8 mouse cellular contexts compared by ENCODE assay signal in genomic region chr6:72356001-72356532, GRCm38 (mm10). TPM values are rescaled to one million over a fixed set of nuclear protein-coding genes. Genes with fewer than 3 reads are reported as not detected.
A peak's percentile ranks its signal among the peaks of the same experiment; 100 is the strongest.
DNase-seq lines count a peak whose midpoint lies in the region; ATAC-seq and TF ChIP-seq lines count a peak whose summit lies in the region.

No protein-coding gene starts in this region.

- H3K36me3 ChIP-seq in hindbrain, embryonic 13.5 days = peaks cover 39% of the 10 kb centered on the region
- peaks cover 3% of the 10 kb centered on the region; the same call in 1 of the 2 replicates for H3K36me3 ChIP-seq in midbrain, embryonic 11.5 days (ENCODE audit: control insufficient read depth, insufficient read depth, low read length)

- H3K4me1 ChIP-seq in cortical plate, adult 2 months (ENCODE audit: control insufficient read depth, insufficient read depth, low read length) = peaks cover 7% of the 10 kb centered on the region
- peaks cover 52% of the 10 kb centered on the region for H3K4me1 ChIP-seq in hindbrain, embryonic 13.5 days (replicated peaks)
- peaks cover 6% of the 10 kb centered on the region for H3K4me1 ChIP-seq in midbrain, embryonic 11.5 days (ENCODE audit: control insufficient read depth, insufficient read depth, low read length)

- peak; percentile 58 for DNase-seq in kidney, adult 11 months
- DNase-seq in kidney, postnatal 4 days = no peak
- no peak for DNase-seq in midbrain, embryonic 11.5 days (ENCODE audit: low spot score, missing footprints)
- DNase-seq in ovary, postnatal 14 days (ENCODE audit: low spot score) = no peak
- no peak for DNase-seq in natural killer cell, adult 2 months (ENCODE audit: low spot score in 2 of 2)
- DNase-seq in left cerebral cortex, adult 11 months (ENCODE audit: low spot score) = no peak

- H3K9ac ChIP-seq in hindbrain, embryonic 13.5 days = peak overlapping the region; percentile 84
- peak overlapping the region; percentile 68 for H3K9ac ChIP-seq in midbrain, embryonic 11.5 days (ENCODE audit: low read length)

- H3K4me3 ChIP-seq in cortical plate, adult 2 months (ENCODE audit: insufficient read depth, low read length) = peak overlapping the region; percentile 69
- peak overlapping the region; percentile 65 for H3K4me3 ChIP-seq in hindbrain, embryonic 13.5 days
- peak overlapping the region; percentile 47 for H3K4me3 ChIP-seq in midbrain, embryonic 11.5 days (ENCODE audit: low read depth, low read length)

- H3K27ac ChIP-seq in cortical plate, adult 2 months (ENCODE audit: insufficient read depth, low read length) = peak overlapping the region; percentile 89
- peak overlapping the region; percentile 75; the same call in 1 of the 2 replicates for H3K27ac ChIP-seq in hindbrain, embryonic 13.5 days
- H3K27ac ChIP-seq in midbrain, embryonic 11.5 days (ENCODE audit: low read depth, low read length) = no peak overlapping the region

- no peaks in the 10 kb centered on the region for H3K9me3 ChIP-seq in hindbrain, embryonic 13.5 days
- no peaks in the 10 kb centered on the region for H3K9me3 ChIP-seq in midbrain, embryonic 11.5 days (ENCODE audit: control insufficient read depth, low read length)

- no peak for TF ChIP-seq CTCF in cortical plate, adult 2 months (IDR thresholded peaks at IDR 0.05; ENCODE audit: extremely low read depth, insufficient read depth, low read length)

- no peaks in the 10 kb centered on the region for H3K27me3 ChIP-seq in hindbrain, embryonic 13.5 days
- H3K27me3 ChIP-seq in midbrain, embryonic 11.5 days (ENCODE audit: control insufficient read depth, insufficient read depth, low read length) = no peaks in the 10 kb centered on the region

- 0 out of 2 replicates have a peak, but pooled peaks have one; percentile 6 for TF ChIP-seq POLR2A in cortical plate, adult 2 months (IDR thresholded peaks at IDR 0.05; ENCODE audit: extremely low read depth, insufficient read depth, low read length)

- peak; percentile 11; the same call in 1 of the 2 replicates for ATAC-seq in hindbrain, embryonic 13.5 days (ENCODE audit: low FRiP score)
- ATAC-seq in midbrain, embryonic 11.5 days (ENCODE audit: low FRiP score) = peak; percentile 30

- peak overlapping the region; percentile 95 for H3K4me2 ChIP-seq in hindbrain, embryonic 13.5 days
- H3K4me2 ChIP-seq in midbrain, embryonic 11.5 days = peak overlapping the region; percentile 93

- 32% methylated on average over 8 of the region's 8 CpGs for WGBS in hindbrain, embryonic 13.5 days
- 34% methylated on average over 8 of the region's 8 CpGs for whole genome bisulfite sequencing in midbrain, embryonic 11.5 days

RNA-seq across cellular contexts. Expression of gene Tmem150a, which starts 0.8 kb away (rescaled TPM):
- polyA plus RNA-seq in cortical plate, adult 2 months (2012; rRNA removed) = 23.4 and 24.9 TPM in 2 replicates
- 14.4 and 16.0 TPM in 2 replicates for polyA plus RNA-seq in hindbrain, embryonic 13.5 days (2015; fragmentation: Nextera tagmentation; extraction: Ambion mirVana)
- polyA plus RNA-seq in midbrain, embryonic 11.5 days (2014; fragmentation: Nextera tagmentation; extraction: Ambion mirVana) = 6.2 and 6.5 TPM in 2 replicates

RNA-seq across cellular contexts. Expression of gene 0610030E20Rik, which starts 8.9 kb away (rescaled TPM):
- 18.9 and 20.0 TPM in 2 replicates for polyA plus RNA-seq in cortical plate, adult 2 months (2012; rRNA removed)
- polyA plus RNA-seq in hindbrain, embryonic 13.5 days (2015; fragmentation: Nextera tagmentation; extraction: Ambion mirVana) = 20.6 and 21.1 TPM in 2 replicates
- polyA plus RNA-seq in midbrain, embryonic 11.5 days (2014; fragmentation: Nextera tagmentation; extraction: Ambion mirVana) = 15.6 and 16.1 TPM in 2 replicates

RNA-seq across cellular contexts. Expression of gene Rnf181, which starts 10.7 kb away (rescaled TPM):
- polyA plus RNA-seq in cortical plate, adult 2 months (2012; rRNA removed) = 73.6 and 83.5 TPM in 2 replicates
- polyA plus RNA-seq in hindbrain, embryonic 13.5 days (2015; fragmentation: Nextera tagmentation; extraction: Ambion mirVana) = 141 and 147 TPM in 2 replicates
- polyA plus RNA-seq in midbrain, embryonic 11.5 days (2014; fragmentation: Nextera tagmentation; extraction: Ambion mirVana) = 102 TPM in 2 replicates

RNA-seq across cellular contexts. Expression of gene Usp39, which starts 11.1 kb away (rescaled TPM):
- polyA plus RNA-seq in cortical plate, adult 2 months (2012; rRNA removed) = 31.5 and 33.4 TPM in 2 replicates
- polyA plus RNA-seq in hindbrain, embryonic 13.5 days (2015; fragmentation: Nextera tagmentation; extraction: Ambion mirVana) = 46.0 and 46.7 TPM in 2 replicates
- polyA plus RNA-seq in midbrain, embryonic 11.5 days (2014; fragmentation: Nextera tagmentation; extraction: Ambion mirVana) = 114 and 116 TPM in 2 replicates

RNA-seq across cellular contexts. Expression of gene Vamp5, which starts 24.2 kb away (rescaled TPM):
- 10.7 and 11.0 TPM in 2 replicates for polyA plus RNA-seq in cortical plate, adult 2 months (2012; rRNA removed)
- 18.8 and 20.8 TPM in 2 replicates for polyA plus RNA-seq in hindbrain, embryonic 13.5 days (2015; fragmentation: Nextera tagmentation; extraction: Ambion mirVana)
- 13.4 and 15.4 TPM in 2 replicates for polyA plus RNA-seq in midbrain, embryonic 11.5 days (2014; fragmentation: Nextera tagmentation; extraction: Ambion mirVana)
